Mouse (Mus musculus) testis, adult 2 months (tissue): ENCODE measurements around the gene Lrmda.

Experiments used
- CTCF ChIP-seq: fragments of 200-500 bp; IDR thresholded peaks from 2 replicates; pipeline ENCODE4 v1.5.1; 2012; ENCODE audit warnings: low read depth, mild to moderate bottlenecking, inconsistent platforms, low read length, moderate library complexity; ENCODE audit not compliant: control insufficient read depth, insufficient read depth, insufficient replicate concordance
- POLR2A ChIP-seq: fragments of 200-500 bp; IDR thresholded peaks from 2 replicates; pipeline ENCODE4 v1.6.1; 2012; ENCODE audit warnings: low read depth, mild to moderate bottlenecking, inconsistent platforms, low read length, moderate library complexity; ENCODE audit not compliant: control insufficient read depth

- TF ChIP-seq POLR2A (no peak), CTCF (no peak)
Observed at GRCm38 (mm10) chr14:22552841-22553240, 533.3 kb downstream of the Lrmda start.
